Mouse (Mus musculus): ENCODE data around the gene Tbr1.

Tbr1 gene

GRCm38 (mm10) chr2:61811507-61812421 lies 9.0 kb downstream of the Tbr1 start:
- peak; percentile 38 to 48 for DNase-seq (ENCODE audit: low spot score in 2 of 2)

GRCm38 (mm10) chr2:61812536-61812935 lies 9.8 kb downstream of the Tbr1 start:
- DNase-seq (ENCODE audit: low spot score in 2 of 2): peak in 1 of 2 experiments; percentile 37

GRCm38 (mm10) chr2:61813106-61813505 lies 10.4 kb downstream of the Tbr1 start:
- no peak for DNase-seq (ENCODE audit: low spot score in 2 of 2)

- no peak for DNase-seq (ENCODE audit: low spot score in 2 of 2)
Measured at GRCm38 (mm10) chr2:61813521-61813920, 10.8 kb downstream of the Tbr1 start.

- peak; percentile 52 to 61 for DNase-seq (ENCODE audit: low spot score in 2 of 2)
Measured at GRCm38 (mm10) chr2:61814548-61815473, 12.1 kb downstream of the Tbr1 start.

- DNase-seq (ENCODE audit: low spot score in 2 of 2): peak; percentile 68 to 74
Measured at GRCm38 (mm10) chr2:61815583-61816313, 13.0 kb downstream of the Tbr1 start.

- no peak for DNase-seq (ENCODE audit: low spot score in 2 of 2)
Measured at GRCm38 (mm10) chr2:61818197-61818596, 15.5 kb downstream of the Tbr1 start.

GRCm38 (mm10) chr2:61820203-61820602 lies 17.5 kb downstream of the Tbr1 start:
- DNase-seq (ENCODE audit: low spot score in 2 of 2): no peak

GRCm38 (mm10) chr2:61823426-61824140 lies 20.9 kb downstream of the Tbr1 start:
- no peak for DNase-seq (ENCODE audit: low spot score in 2 of 2)

GRCm38 (mm10) chr2:61837243-61837806 lies 34.6 kb downstream of the Tbr1 start:
- DNase-seq (ENCODE audit: low spot score in 2 of 2): no peak
